Mouse (Mus musculus): Measurements from ENCODE around the gene Cmah.

Gene Cmah

GRCm38 (mm10) chr13:24519976-24520647 lies 192.9 kb downstream of the Cmah start:
- no peak for DNase-seq

GRCm38 (mm10) chr13:24520796-24521195 lies 193.6 kb downstream of the Cmah start:
- no peak for DNase-seq

- no peak for DNase-seq
Measured at GRCm38 (mm10) chr13:24521446-24522342, 194.5 kb downstream of the Cmah start.

GRCm38 (mm10) chr13:24522343-24522837 lies 195.2 kb downstream of the Cmah start:
- no peak for DNase-seq

GRCm38 (mm10) chr13:24523587-24524221 lies 196.5 kb downstream of the Cmah start:
- no peak for DNase-seq

GRCm38 (mm10) chr13:24524468-24524867 lies 197.3 kb downstream of the Cmah start:
- DNase-seq, result no peak

GRCm38 (mm10) chr13:24525551-24525950 lies 198.3 kb downstream of the Cmah start:
- no peak for DNase-seq

GRCm38 (mm10) chr13:24526916-24527315 lies 199.7 kb downstream of the Cmah start:
- DNase-seq, result no peak

Measured in cerebellum, adult 11 months (tissue).